Mouse (Mus musculus) bone marrow, adult 2 months (tissue): ENCODE measurements around the gene Atp2c2.

ENCODE experiments used
- CTCF ChIP-seq: fragments of 200-500 bp; IDR thresholded peaks from 2 replicates; pipeline ENCODE4 v1.5.1; 2011; ENCODE audit warnings: low read length, control low read depth; ENCODE audit not compliant: control insufficient read depth, insufficient read depth
- POLR2A ChIP-seq: fragments of 200-500 bp; IDR thresholded peaks from 2 replicates; pipeline ENCODE4 v1.6.1; 2011; ENCODE audit warnings: low read depth, mild to moderate bottlenecking, control low read depth, low read length, borderline replicate concordance; ENCODE audit not compliant: control insufficient read depth

GRCm38 (mm10) chr8:119776668-119777245 lies 76.9 kb downstream of the Atp2c2 start:
- no peak for TF ChIP-seq CTCF
- TF ChIP-seq POLR2A = no peak
